Mouse (Mus musculus): Measurements from ENCODE around the gene Stoml1. TPM values are rescaled to one million over a fixed set of nuclear protein-coding genes. Genes with fewer than 3 reads are reported as not detected.
A peak's percentile ranks its signal among the peaks of the same experiment; 100 is the strongest.

Stoml1 gene
- total RNA-seq, 1 experiment = 51.7 TPM

DNA sequence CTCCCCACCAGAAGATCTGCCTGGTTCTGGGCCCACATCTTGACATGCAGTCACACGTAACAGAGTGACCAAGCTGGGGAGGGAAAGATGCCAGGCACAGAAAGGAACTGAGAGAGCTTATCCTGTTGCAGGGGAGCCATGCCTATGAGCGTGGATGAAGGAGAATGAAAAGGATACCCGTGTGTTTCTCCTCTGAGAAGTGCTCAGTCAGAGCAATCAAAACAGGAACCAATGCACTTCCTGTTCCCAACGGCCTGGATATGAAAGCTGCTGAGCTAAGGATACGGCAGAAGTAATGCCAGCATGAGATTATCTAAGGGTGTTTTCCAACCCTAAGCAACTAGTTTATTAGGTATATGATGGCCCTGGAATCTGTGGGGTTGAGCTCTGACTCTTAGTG, 20.6 kb upstream of the Stoml1 start:
- in situ Hi-C loops (cut with MboI; ENCODE audit: low sequenced_read_pairs in 2 of 2, unreplicated experiment in 2 of 2) = no loop called here
- no peak overlapping the region for H3K9ac ChIP-seq (ENCODE audit: insufficient read depth, low read depth, low read length, poor library complexity, severe bottlenecking)

DNA sequence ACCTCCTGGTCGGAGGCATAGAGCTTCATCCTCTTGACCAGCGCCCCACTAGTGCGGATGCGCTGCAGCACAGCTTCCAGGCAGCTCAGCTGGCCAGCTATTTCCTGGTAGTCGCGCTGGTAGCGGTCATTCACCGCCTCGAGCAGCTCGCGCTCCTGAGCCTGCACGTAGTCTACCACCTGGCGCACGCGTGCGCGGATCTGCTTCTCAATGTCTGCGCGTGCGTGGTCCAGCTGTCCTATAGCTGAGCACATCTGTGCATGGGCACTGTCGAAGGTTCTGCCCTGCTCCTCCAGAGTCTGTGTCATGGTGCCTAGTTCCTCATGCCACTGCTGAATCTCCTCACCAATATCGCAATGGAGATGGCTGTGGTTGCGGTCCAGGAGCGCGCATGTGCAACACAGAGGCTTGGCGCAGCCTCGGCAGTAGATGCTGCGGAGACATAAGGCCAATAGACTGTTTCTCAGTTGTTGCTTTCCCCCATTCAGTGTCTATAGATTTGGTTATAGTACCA, 18.4 kb upstream of the Stoml1 start:
- Histone ChIP-seq H3K27ac (ENCODE audit: insufficient read depth, low read depth, low read length, poor library complexity, severe bottlenecking) (no peak overlapping the region), H3K36me3 (ENCODE audit: control insufficient read depth, insufficient read depth, low read length, poor library complexity, severe bottlenecking) (peaks cover 60% of the 10 kb centered on the region), H3K9ac (ENCODE audit: insufficient read depth, low read depth, low read length, poor library complexity, severe bottlenecking) (peak overlapping the region; percentile 2; the same call in 1 of the 2 replicates), H3K4me3 (ENCODE audit: insufficient read depth in 1 of 2, low read depth in 1 of 2, low read length in 2 of 2, poor library complexity in 1 of 2, severe bottlenecking in 1 of 2) (peak overlapping the region in 1 of 2 experiments; percentile 0; a peak in 1 of 4 replicates), H3K4me1 (ENCODE audit: control insufficient read depth in 2 of 2, insufficient read depth in 2 of 2, low read length in 2 of 2, poor library complexity in 1 of 2) (peaks cover 0 to 9% of the 10 kb centered on the region in 2 experiments; a peak in 1 of 4 replicates), H3K9me3 (ENCODE audit: control insufficient read depth, insufficient read depth, low read depth, low read length) (no peaks in the 10 kb centered on the region)
- no peak for DNase-seq (ENCODE audit: low read depth, low spot score)
- TF ChIP-seq HCFC1 (IDR thresholded peaks at IDR 0.05; ENCODE audit: borderline replicate concordance, insufficient read depth, low read length) = no peak
- TF ChIP-seq ZNF384 (IDR thresholded peaks at IDR 0.05; ENCODE audit: low read depth, low read length) = no peak
- no peak for TF ChIP-seq CHD2 (IDR thresholded peaks at IDR 0.05; ENCODE audit: low read depth, low read length)
- no peak for TF ChIP-seq MAFK (IDR thresholded peaks at IDR 0.05; ENCODE audit: insufficient read depth, low read depth, low read length)
- no peak for TF ChIP-seq ZC3H11A (IDR thresholded peaks at IDR 0.05; ENCODE audit: borderline replicate concordance, low read depth, low read length)
- in situ Hi-C loops (cut with MboI; ENCODE audit: low sequenced_read_pairs in 2 of 2, unreplicated experiment in 2 of 2) = no loop called here

More for the DNA sequence above, 20.6 kb upstream of the Stoml1 start:
- no peak overlapping the region for H3K4me3 ChIP-seq (ENCODE audit: insufficient read depth in 1 of 2, low read depth in 1 of 2, low read length in 2 of 2, poor library complexity in 1 of 2, severe bottlenecking in 1 of 2)
- peaks cover 0 to 12% of the 10 kb centered on the region in 2 experiments; a peak in 1 of 4 replicates for H3K4me1 ChIP-seq (ENCODE audit: control insufficient read depth in 2 of 2, insufficient read depth in 2 of 2, low read length in 2 of 2, poor library complexity in 1 of 2)
- H3K27ac ChIP-seq (ENCODE audit: insufficient read depth, low read depth, low read length, poor library complexity, severe bottlenecking) = no peak overlapping the region
- no peak for DNase-seq (ENCODE audit: low read depth, low spot score)
- H3K9me3 ChIP-seq (ENCODE audit: control insufficient read depth, insufficient read depth, low read depth, low read length) = no peaks in the 10 kb centered on the region
- TF ChIP-seq HCFC1 (IDR thresholded peaks at IDR 0.05; ENCODE audit: borderline replicate concordance, insufficient read depth, low read length) (no peak), ZNF384 (IDR thresholded peaks at IDR 0.05; ENCODE audit: low read depth, low read length) (no peak), ZC3H11A (IDR thresholded peaks at IDR 0.05; ENCODE audit: borderline replicate concordance, low read depth, low read length) (no peak), CHD2 (IDR thresholded peaks at IDR 0.05; ENCODE audit: low read depth, low read length) (no peak)
- H3K36me3 ChIP-seq (ENCODE audit: control insufficient read depth, insufficient read depth, low read length, poor library complexity, severe bottlenecking) = peaks cover 74% of the 10 kb centered on the region

DNA sequence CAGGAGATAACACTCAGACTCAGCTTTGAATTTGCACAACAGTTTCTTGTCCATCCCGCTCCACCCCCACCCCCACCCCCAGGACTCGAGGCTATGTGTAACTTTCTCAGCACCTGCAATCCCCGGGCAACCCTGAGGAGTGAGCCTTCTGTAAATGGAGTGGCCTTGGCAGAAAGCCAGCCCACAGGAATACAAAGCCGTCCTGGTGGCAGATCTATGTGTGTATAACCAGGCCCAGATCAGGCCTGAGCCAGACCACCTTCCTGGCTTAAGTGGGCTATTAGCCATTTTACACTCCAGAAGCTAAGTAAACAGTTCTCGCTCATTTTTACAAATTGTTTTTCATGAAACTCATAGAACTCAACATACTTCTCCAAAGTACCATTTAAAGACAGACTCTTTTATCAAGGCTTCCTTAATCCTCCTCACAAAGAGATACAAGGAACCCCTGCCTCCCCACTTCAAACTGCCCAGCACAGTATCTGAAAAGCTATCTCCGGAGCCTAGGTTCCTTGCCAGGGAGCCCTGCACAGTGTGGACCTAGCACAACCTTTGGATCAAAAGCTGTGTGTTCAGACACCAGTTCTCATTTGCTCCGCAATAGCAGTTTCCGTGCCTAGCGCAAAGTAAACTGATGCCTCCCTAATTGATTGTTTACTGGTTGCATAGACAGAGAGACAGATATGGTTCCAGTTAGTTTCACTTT, 11.0 kb upstream of the Stoml1 start:
- in situ Hi-C loops (cut with MboI; ENCODE audit: low sequenced_read_pairs in 2 of 2, unreplicated experiment in 2 of 2) = no loop called here
- H3K4me1 ChIP-seq (ENCODE audit: control insufficient read depth in 2 of 2, insufficient read depth in 2 of 2, low read length in 2 of 2, poor library complexity in 1 of 2) = peaks cover 13 to 23% of the 10 kb centered on the region in 2 experiments
- H3K27ac ChIP-seq (ENCODE audit: insufficient read depth, low read depth, low read length, poor library complexity, severe bottlenecking) = peak overlapping the region; percentile 80; the same call in 1 of the 2 replicates
- peaks cover 45% of the 10 kb centered on the region for H3K36me3 ChIP-seq (ENCODE audit: control insufficient read depth, insufficient read depth, low read length, poor library complexity, severe bottlenecking)
- H3K9me3 ChIP-seq (ENCODE audit: control insufficient read depth, insufficient read depth, low read depth, low read length) = no peaks in the 10 kb centered on the region
- H3K9ac ChIP-seq (ENCODE audit: insufficient read depth, low read depth, low read length, poor library complexity, severe bottlenecking) = peak overlapping the region; percentile 47; the same call in 1 of the 2 replicates
- no peak for TF ChIP-seq HCFC1 (IDR thresholded peaks at IDR 0.05; ENCODE audit: borderline replicate concordance, insufficient read depth, low read length)
- TF ChIP-seq MAFK (IDR thresholded peaks at IDR 0.05; ENCODE audit: insufficient read depth, low read depth, low read length) = no peak
- no peak for TF ChIP-seq ZC3H11A (IDR thresholded peaks at IDR 0.05; ENCODE audit: borderline replicate concordance, low read depth, low read length)
- TF ChIP-seq ZNF384 (IDR thresholded peaks at IDR 0.05; ENCODE audit: low read depth, low read length) = no peak
- TF ChIP-seq CHD2 (IDR thresholded peaks at IDR 0.05; ENCODE audit: low read depth, low read length) = no peak
- H3K4me3 ChIP-seq (ENCODE audit: insufficient read depth in 1 of 2, low read depth in 1 of 2, low read length in 2 of 2, poor library complexity in 1 of 2, severe bottlenecking in 1 of 2) = peak overlapping the region in 1 of 2 experiments; percentile 32; a peak in 2 of 4 replicates
- peak; percentile 68 for DNase-seq (ENCODE audit: low read depth, low spot score)

DNA sequence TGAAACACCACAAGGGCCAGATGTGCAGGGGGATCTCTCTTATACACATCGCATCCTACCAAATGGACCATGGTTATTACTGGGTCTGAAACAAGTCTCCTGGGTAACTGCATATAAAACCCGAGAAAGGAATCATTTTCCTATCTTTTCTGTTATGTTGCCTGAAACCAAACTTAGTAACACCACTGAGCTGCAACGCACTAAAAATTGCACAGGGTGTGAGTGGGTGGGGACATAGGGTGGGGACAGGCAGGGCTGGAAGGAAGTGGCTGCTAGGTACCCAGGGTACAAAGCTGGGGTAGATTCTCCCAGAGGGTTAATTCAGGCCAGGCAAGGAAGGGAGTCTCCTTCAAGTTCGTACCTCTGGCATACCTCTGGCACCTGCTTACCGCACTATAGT, 10.3 kb upstream of the Stoml1 start:
- peaks cover 13 to 23% of the 10 kb centered on the region in 2 experiments for H3K4me1 ChIP-seq (ENCODE audit: control insufficient read depth in 2 of 2, insufficient read depth in 2 of 2, low read length in 2 of 2, poor library complexity in 1 of 2)
- peaks cover 45% of the 10 kb centered on the region for H3K36me3 ChIP-seq (ENCODE audit: control insufficient read depth, insufficient read depth, low read length, poor library complexity, severe bottlenecking)
- no peak for DNase-seq (ENCODE audit: low read depth, low spot score)
- H3K9me3 ChIP-seq (ENCODE audit: control insufficient read depth, insufficient read depth, low read depth, low read length) = no peaks in the 10 kb centered on the region
- in situ Hi-C loops (cut with MboI; ENCODE audit: low sequenced_read_pairs in 2 of 2, unreplicated experiment in 2 of 2) = no loop called here
- H3K9ac ChIP-seq (ENCODE audit: insufficient read depth, low read depth, low read length, poor library complexity, severe bottlenecking) = peak overlapping the region; percentile 51; the same call in 1 of the 2 replicates
- TF ChIP-seq CHD2 (IDR thresholded peaks at IDR 0.05; ENCODE audit: low read depth, low read length) (no peak), ZC3H11A (IDR thresholded peaks at IDR 0.05; ENCODE audit: borderline replicate concordance, low read depth, low read length) (no peak), ZNF384 (IDR thresholded peaks at IDR 0.05; ENCODE audit: low read depth, low read length) (no peak), HCFC1 (IDR thresholded peaks at IDR 0.05; ENCODE audit: borderline replicate concordance, insufficient read depth, low read length) (no peak), MAFK (IDR thresholded peaks at IDR 0.05; ENCODE audit: insufficient read depth, low read depth, low read length) (no peak)
- H3K27ac ChIP-seq (ENCODE audit: insufficient read depth, low read depth, low read length, poor library complexity, severe bottlenecking) = peak overlapping the region; percentile 80; the same call in 1 of the 2 replicates
- H3K4me3 ChIP-seq (ENCODE audit: insufficient read depth in 1 of 2, low read depth in 1 of 2, low read length in 2 of 2, poor library complexity in 1 of 2, severe bottlenecking in 1 of 2) = peak overlapping the region in 1 of 2 experiments; percentile 32; a peak in 2 of 4 replicates

Measured in ES-E14 (cell line).